Mouse (Mus musculus): ENCODE measurements at regions not wholly inside any gene's neighbourhood (a gene's known extent, or its start where the extent isn't known, plus 50 kb on each side); places are given as distances from the start of the nearest gene placed in this dataset.

DNA sequence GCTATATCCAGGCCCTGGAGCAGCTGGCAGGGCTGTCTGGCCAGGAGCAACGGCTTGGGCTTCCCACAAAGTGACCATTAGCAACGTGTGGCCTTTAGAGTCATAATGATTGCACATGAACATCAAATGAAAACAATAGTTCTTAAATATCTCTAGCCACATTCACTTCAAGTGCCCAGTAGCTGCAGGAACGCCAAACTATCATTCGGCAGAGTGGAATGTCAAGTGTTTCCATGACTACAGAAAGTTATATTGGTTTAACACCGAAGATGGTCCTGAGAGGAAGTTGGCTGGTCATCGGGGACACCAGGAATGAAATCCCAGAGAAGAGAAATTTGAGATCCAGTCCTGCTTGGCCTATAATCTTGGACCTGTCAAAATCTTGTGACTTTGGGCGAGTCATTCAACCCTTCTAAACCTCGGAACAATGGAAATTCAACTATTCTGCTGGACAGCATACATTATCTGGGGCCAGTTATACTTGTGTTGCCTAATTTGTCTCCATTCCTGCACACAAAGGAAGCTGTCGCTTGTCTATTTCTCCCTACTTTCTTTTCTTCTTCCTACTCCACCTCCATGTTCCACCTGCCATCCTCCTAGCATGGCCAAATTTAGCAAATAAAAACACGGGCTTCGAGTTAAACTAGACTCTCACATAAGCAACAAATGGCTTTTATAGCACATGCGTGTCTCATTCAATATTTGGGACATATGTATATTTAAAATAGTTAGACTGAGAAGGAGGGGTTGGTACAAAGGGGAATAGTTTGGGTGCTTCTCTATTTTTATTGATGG lies 886.7 kb upstream of the Fam160b2 start:
- H3K9me3 ChIP-seq (replicated peaks; ENCODE audit: control insufficient read depth, low read length), result no peaks in the 10 kb centered on the region
- ATAC-seq (no peak), DNase-seq (ENCODE audit: low spot score) (no peak)
- H3K4me1 ChIP-seq (ENCODE audit: control insufficient read depth, insufficient read depth, low read length), result no peaks in the 10 kb centered on the region; the same call in 1 of the 2 replicates
- whole genome bisulfite sequencing, result 85% methylated on average over 12 of the region's 12 CpGs
- no peak overlapping the region for H3K4me2 ChIP-seq (ENCODE audit: low read length)
- no peaks in the 10 kb centered on the region for H3K27me3 ChIP-seq (replicated peaks; ENCODE audit: control insufficient read depth, insufficient read depth, low read length)
- no peak overlapping the region for H3K27ac ChIP-seq (ENCODE audit: low read depth, low read length)
- no peak overlapping the region for H3K9ac ChIP-seq (ENCODE audit: low read length)
- no peaks in the 10 kb centered on the region for H3K36me3 ChIP-seq (ENCODE audit: control insufficient read depth, insufficient read depth, low read length)
- no peak overlapping the region for H3K4me3 ChIP-seq (ENCODE audit: low read depth, low read length)

DNA sequence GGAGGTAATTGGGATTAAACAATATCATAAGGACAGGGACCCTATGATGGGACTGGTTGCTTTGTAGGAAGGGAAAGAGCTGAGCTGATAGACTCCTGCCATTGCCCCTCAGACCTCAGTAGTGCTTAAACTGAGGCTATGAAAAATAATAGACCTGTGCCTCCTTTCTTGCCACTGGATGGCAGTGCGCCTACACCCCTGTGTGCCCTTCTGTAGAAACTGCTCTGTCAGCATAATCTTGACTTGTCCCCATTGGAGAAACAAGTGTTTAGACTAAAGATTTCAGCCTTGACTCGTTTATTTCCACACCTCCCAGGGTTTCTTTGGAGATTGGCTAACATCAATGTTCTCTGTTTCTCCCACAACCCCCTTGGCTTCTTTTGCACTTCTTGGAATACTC lies 876.0 kb upstream of the Fam160b2 start:
- Histone ChIP-seq H3K27ac (ENCODE audit: low read depth, low read length) (no peak overlapping the region), H3K9ac (ENCODE audit: low read length) (no peak overlapping the region), H3K4me1 (ENCODE audit: control insufficient read depth, insufficient read depth, low read length) (no peaks in the 10 kb centered on the region), H3K36me3 (ENCODE audit: control insufficient read depth, insufficient read depth, low read length) (no peaks in the 10 kb centered on the region), H3K9me3 (replicated peaks; ENCODE audit: control insufficient read depth, low read length) (no peaks in the 10 kb centered on the region), H3K4me2 (ENCODE audit: low read length) (no peak overlapping the region), H3K4me3 (ENCODE audit: low read depth, low read length) (no peak overlapping the region), H3K27me3 (replicated peaks; ENCODE audit: control insufficient read depth, insufficient read depth, low read length) (no peaks in the 10 kb centered on the region)
- 46% methylated on average over 2 of the region's 2 CpGs for WGBS
- ATAC-seq, result no peak
- DNase-seq (ENCODE audit: low spot score), result peak; percentile 23

DNA sequence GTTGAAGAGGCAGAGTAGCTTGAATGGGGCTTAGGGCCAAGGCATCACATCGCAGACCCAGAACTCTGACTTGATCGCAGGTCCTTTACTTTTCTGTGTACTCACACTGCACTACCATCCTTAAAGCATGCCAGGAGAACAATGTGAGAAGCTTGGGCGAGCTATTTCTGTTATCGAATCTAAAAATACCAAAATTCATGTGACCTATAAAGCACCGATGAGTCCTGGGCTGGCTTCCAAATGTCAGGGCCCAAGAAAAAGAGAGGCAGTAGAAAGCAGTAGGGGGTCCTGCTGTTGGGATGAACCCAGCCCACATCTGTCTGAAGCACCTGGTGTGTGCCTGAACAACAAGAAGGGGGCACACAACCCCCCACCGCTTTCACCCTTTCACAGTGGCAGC lies 874.3 kb upstream of the Fam160b2 start:
- no peaks in the 10 kb centered on the region for H3K27me3 ChIP-seq (replicated peaks; ENCODE audit: control insufficient read depth, insufficient read depth, low read length)
- H3K9ac ChIP-seq (ENCODE audit: low read length), result no peak overlapping the region
- DNase-seq (ENCODE audit: low spot score) (no peak), ATAC-seq (no peak)
- no peak overlapping the region for H3K4me3 ChIP-seq (ENCODE audit: low read depth, low read length)
- H3K4me2 ChIP-seq (ENCODE audit: low read length), result no peak overlapping the region
- no peaks in the 10 kb centered on the region for H3K4me1 ChIP-seq (ENCODE audit: control insufficient read depth, insufficient read depth, low read length)
- WGBS, result 79% methylated on average over 6 of the region's 6 CpGs
- H3K36me3 ChIP-seq (ENCODE audit: control insufficient read depth, insufficient read depth, low read length), result no peaks in the 10 kb centered on the region
- H3K9me3 ChIP-seq (replicated peaks; ENCODE audit: control insufficient read depth, low read length), result no peaks in the 10 kb centered on the region
- no peak overlapping the region for H3K27ac ChIP-seq (ENCODE audit: low read depth, low read length)

DNA sequence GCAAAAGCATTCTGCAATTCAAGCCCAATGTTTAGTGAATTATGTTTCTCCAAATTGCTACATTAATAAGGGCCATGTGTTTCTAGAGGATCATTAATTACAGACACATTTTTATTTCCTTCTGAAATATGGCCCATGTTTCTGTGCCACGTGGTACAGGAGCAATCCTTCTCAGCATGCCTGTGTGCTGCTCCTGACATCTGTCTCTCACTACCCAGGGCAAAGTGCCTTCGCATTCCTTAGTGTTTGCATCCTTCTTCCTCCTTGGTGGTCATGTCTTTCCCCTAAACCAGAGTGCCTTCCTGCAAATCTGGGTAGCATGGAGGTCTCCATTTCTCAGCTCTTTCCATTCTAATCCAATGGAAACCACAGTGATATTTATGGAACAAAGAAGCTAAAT lies 832.7 kb upstream of the Fam160b2 start:
- Histone ChIP-seq H3K4me2 (ENCODE audit: low read length) (no peak overlapping the region), H3K27ac (ENCODE audit: low read depth, low read length) (no peak overlapping the region), H3K27me3 (replicated peaks; ENCODE audit: control insufficient read depth, insufficient read depth, low read length) (no peaks in the 10 kb centered on the region), H3K9ac (ENCODE audit: low read length) (no peak overlapping the region), H3K36me3 (ENCODE audit: control insufficient read depth, insufficient read depth, low read length) (no peaks in the 10 kb centered on the region), H3K9me3 (replicated peaks; ENCODE audit: control insufficient read depth, low read length) (no peaks in the 10 kb centered on the region), H3K4me3 (ENCODE audit: low read depth, low read length) (no peak overlapping the region), H3K4me1 (ENCODE audit: control insufficient read depth, insufficient read depth, low read length) (no peaks in the 10 kb centered on the region)
- WGBS, result 59% methylated on average over 2 of the region's 2 CpGs
- DNase-seq (ENCODE audit: low spot score) (no peak), ATAC-seq (no peak)

All from forebrain, embryonic 14.5 days (tissue).